Mouse (Mus musculus): ENCODE data around the gene Cerk. TPM values are rescaled to one million over a fixed set of nuclear protein-coding genes. Genes with fewer than 3 reads are reported as not detected.
"Not testable (repeated sequence)": the region's sequence is repeated elsewhere in the genome, so short reads cannot be mapped to it uniquely, and the experiment has no call there.

Cerk gene
- total RNA-seq, 2 experiments from 2014 or later: 7.1 to 9.8 TPM

DNA sequence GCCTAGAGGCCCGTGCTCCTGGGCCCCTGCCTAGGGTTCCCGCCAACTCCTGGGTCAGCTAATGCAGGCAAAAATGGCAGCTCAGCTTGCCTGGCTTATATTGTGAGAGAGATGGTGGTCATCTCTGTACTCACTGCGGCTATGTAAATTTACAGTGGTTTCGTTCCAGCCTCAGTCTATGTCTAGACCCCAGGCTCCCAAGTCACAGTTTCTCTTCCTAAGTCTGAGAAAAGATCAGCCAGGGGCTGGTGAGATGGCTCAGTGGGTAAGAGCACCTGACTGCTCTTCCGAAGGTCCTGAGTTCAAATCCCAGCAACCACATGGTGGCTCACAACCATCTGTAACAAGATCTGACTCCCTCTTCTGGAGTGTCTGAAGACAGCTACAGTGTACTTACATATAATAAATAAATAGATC is 89.3 kb downstream of the Cerk start:
- not testable (repeated sequence) for ATAC-seq (replicated peaks; ENCODE audit: low FRiP score, poor library complexity, severe bottlenecking)

DNA sequence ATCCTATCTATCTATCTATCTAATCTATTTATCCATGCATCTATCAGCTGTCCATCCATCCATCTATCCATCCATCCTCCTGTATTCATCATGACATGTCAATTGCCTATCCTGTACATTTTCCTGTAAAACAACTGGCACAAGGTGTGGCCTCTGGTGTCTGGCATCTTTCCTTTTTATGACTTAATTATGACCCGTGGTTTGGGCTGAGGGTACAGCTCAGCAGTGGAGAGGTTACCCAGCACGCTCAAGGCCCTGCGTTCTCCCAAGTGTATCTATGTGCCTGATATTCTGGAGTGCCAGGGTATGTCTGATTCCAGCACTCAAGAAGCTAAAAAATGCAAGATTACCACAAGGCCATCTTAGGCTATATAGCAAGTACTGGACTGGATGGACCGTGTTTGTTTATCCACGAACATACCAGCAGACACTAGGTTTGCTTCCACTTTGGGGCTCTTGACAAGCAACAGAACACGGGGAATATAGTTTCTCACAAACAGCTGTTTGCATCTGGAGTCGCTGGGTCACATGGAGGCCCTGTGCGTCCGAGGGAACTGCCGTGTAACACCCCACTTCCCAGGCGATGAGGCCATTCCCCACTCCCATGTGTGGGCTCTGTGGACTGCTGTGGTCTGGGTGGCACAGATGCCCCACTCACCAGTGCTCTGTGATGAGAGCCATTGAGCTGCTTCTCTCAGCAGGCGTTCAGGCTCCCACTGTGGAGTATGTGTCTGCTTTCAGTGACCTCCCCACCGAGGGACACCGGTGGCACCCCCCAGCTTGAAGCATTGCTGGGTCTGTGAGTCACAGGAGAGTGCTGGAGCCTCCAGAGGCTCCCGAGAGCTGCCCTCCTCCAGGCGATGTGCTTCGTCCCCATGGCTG is 90.0 kb downstream of the Cerk start:
- ATAC-seq (replicated peaks; ENCODE audit: low FRiP score, poor library complexity, severe bottlenecking): no peak

DNA sequence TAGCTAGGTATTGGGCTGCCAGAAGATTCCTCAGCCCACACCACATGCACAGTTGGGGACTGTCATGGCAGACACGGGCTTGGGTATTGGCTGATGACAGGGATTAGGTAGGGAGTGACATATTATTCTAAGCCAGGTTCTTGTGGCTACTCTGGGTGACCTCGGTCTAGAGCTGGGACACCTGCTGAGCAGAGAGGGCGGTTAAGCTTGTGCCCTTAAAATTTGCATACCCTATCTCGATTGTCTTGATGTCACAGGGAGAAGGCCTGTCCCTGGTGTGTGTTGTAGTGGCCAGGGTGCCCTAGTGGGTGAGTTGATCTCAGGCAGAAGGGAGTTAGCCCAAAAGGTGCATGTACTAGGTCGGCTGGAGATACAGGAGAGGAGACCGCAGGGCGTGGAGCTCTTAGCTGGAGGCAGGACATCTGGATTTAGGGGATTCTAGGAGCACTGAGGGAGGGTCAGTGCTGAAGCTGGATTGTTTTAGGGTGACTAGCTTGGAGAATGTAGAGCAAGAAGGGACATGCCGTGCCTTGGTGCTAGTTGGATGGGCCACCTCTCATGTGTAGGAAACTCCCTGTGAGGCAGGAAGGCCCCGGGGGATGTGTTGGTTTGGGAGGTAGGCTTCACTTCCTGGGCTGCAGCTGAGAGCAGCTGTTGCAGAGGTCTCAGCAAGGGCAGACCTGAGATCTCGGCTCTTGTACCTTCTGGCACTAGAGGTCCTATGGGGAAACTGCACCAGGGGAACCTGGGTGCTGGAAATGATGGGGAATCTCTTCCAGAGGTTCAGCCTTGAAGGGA is 91.4 kb downstream of the Cerk start:
- ATAC-seq (replicated peaks; ENCODE audit: low FRiP score, poor library complexity, severe bottlenecking): no peak

DNA sequence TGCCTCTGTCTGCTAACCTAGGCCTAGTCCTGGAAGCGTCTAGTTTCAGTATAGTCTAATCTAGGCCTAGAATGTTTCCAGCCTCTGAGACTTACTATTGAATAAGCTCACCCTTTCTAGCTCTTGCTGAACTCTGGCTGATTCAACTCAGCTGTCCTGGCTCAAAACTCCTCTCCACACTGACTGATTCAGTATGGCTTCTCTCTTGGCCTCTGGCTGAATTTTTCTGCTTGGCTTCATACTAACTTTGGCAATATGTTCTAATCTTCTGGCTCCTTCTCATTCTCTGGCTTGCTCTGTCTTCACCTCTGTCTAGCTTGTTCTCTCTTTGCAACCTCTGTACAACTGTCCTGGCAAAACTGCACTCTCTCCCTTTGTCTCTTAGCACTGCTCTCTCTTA is 92.7 kb downstream of the Cerk start:
- no peak for ATAC-seq (replicated peaks; ENCODE audit: low FRiP score, poor library complexity, severe bottlenecking)

DNA sequence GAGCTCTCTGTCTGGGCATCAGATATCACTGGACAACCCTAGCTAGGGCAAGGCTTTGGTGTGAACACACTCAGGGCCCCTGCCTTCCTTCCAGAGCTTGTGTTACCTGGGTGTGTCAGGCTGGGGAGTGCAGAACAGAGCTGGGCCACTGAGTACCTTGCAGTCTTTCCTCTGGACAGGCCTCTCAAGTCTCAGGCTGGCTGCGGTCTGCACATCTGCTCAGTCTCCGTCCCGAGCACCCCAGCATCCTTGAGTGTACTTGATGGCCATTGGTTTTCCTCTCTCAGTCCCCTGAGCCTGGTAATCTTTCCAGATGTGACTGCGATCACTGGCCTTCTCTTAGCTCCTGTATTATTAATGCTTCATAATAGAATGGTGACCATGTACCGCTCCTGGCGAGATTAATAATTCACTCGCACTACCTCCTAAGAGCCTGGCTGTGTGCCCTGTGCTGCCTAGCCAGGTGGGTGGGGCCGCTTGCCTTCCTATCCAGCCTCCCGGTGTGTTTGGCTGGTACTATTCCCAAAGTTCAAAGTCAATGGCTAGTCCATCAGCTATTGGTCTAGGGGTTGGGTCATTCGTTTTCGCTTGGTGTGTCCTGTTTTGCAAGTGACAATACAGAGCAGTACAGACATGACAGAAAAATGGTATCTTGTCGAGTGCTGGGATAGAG is 93.8 kb downstream of the Cerk start:
- no peak for ATAC-seq (replicated peaks; ENCODE audit: low FRiP score, poor library complexity, severe bottlenecking)

DNA sequence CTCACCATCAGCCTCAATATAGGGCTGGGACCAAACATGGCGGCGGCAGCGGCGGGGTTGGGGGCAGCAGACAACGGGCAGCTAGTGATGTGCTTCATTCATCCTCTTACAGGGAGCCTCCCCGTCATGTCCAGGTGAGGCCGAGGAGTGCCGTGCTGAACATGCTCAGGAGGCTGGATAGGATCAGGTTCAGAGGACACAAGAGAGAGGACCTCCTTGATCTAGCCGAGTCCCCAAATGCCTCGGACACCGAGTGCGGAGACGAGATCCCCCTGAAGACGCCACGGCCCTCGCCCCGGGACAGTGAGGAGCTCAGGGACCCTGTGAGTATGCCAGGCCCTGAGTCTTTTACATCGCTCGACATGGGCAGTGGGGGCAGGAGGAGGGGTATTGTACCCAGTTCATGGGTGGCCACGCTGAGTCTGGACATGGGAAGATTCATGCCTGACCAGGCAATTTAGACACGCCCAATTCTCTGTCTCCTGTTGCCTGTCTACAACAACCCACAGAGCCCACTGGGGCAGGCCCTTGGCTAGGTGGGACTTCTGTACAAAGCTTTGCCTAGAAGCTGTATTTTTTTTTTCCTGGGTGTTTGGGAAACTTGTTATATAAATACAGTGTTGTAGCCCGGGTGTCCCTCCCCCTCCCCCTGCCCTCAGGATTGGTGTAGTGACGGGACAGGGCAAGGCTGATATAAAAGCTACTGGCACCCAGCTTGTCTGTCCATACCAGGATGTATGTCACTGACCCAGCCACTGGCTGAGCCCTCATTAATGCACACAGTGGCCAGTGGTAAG is 94.5 kb downstream of the Cerk start:
- ATAC-seq (replicated peaks; ENCODE audit: low FRiP score, poor library complexity, severe bottlenecking): no peak

DNA sequence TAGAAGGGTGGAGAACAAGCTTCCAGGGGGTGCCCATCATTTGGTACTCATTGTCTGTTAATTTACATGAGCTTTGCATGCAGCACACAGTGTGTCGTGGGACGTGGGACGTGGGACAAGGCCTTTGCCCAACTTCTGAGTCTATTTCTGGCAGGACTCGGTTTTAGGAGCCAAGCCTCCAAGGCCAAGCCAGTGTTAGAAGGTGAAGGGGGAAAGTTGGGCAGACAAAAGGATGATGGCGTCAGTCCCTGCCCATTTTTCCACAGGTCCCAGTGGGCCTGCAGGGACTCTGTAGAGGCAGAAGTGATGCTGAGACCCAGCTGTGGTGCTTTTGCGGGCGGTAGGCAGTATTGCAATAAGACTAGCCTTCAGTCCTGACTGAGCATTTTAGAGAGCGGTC is 95.4 kb downstream of the Cerk start:
- ATAC-seq (replicated peaks; ENCODE audit: low FRiP score, poor library complexity, severe bottlenecking): no peak

DNA sequence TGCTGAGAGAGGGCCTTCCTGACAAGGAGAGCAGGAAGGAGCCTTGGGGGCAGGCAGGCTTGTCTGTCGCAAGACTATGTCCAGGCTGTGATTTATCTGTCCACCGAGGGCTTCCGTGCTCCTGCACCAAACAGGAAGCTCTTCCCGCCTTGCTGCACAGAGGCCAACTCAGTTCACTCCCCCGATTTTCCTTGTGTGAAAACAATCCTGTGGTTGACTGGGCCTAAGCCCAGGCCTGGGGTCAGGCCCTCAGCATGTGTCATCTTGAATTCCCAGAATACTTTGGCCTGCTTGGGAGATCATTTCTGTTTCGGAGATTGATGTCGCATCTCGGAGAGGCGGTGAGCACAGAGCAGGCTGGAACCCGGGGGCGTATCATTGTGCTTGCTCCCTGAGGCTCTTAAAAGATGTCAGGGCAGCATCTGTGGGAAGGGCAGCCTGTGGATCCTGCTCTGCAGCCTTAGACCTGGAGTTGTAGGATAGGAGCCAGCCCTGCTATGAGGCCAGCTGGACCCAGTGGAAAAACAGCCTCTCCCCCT is 95.9 kb downstream of the Cerk start:
- ATAC-seq (replicated peaks; ENCODE audit: low FRiP score, poor library complexity, severe bottlenecking): no peak

Other genes with a start within 250 kb of the Cerk start
- 0.38 and 1.5 TPM in 2 replicates for gene Celsr1, start 152.4 kb downstream of the Cerk start, total RNA-seq (2015; ENCODE audit: low replicate concordance)
- gene Celsr1, start 152.4 kb downstream of the Cerk start, total RNA-seq (2017; ENCODE audit: low replicate concordance): 0.60 and 0.98 TPM in 2 replicates
- gene Gramd4, start 128.4 kb downstream of the Cerk start, total RNA-seq (2015; ENCODE audit: low replicate concordance): 3.3 and 7.3 TPM in 2 replicates
- 8.4 and 11.0 TPM in 2 replicates for gene Gramd4, start 128.4 kb downstream of the Cerk start, total RNA-seq (2017; ENCODE audit: low replicate concordance)
- gene Tbc1d22a, start 28.3 kb upstream of the Cerk start, total RNA-seq (2015; ENCODE audit: low replicate concordance): 2.5 and 3.5 TPM in 2 replicates
- gene Tbc1d22a, start 28.3 kb upstream of the Cerk start, total RNA-seq (2017; ENCODE audit: low replicate concordance): 7.4 and 7.8 TPM in 2 replicates

Measured in erythroblast, adult 5-6 weeks (primary cell).